Mouse (Mus musculus) myocyte (in vitro differentiated cells): ENCODE measurements around the gene Sipa1l1.

ENCODE experiments used
- E2F4 ChIP-seq: IDR thresholded peaks from one replicate; pipeline ENCODE4 v1.6.1; 2011; ENCODE audit warnings: mild to moderate bottlenecking, control low read depth, moderate library complexity; ENCODE audit not compliant: insufficient read depth
- MAX ChIP-seq: IDR thresholded peaks from one replicate; pipeline ENCODE4 v1.6.1; 2011; ENCODE audit warnings: low read depth, mild to moderate bottlenecking, control low read depth
- MYOD1 ChIP-seq, 3 experiments: IDR thresholded peaks; one replicate each; pipeline ENCODE4 v1.6.1; 2011; ENCODE audit warnings: control low read depth in 2 of 3, low read depth in 2 of 3, mild to moderate bottlenecking in 2 of 3, moderate library complexity in 1 of 3; ENCODE audit not compliant: insufficient read length in 2 of 3, control insufficient read depth in 1 of 3
- POLR2A ChIP-seq: IDR thresholded peaks from one replicate; pipeline ENCODE4 v1.6.1; 2011; ENCODE audit warnings: low read depth, mild to moderate bottlenecking, control low read depth, moderate library complexity; ENCODE audit not compliant: insufficient read length
- POLR2AphosphoS2 ChIP-seq: IDR thresholded peaks from one replicate; pipeline ENCODE4 v1.6.1; 2011; ENCODE audit warnings: low read depth, control low read depth; ENCODE audit not compliant: insufficient read length
- REST ChIP-seq: IDR thresholded peaks from one replicate; pipeline ENCODE4 v1.6.1; 2011; ENCODE audit warnings: mild to moderate bottlenecking, control low read depth, moderate library complexity; ENCODE audit not compliant: insufficient read depth, insufficient read length
- TCF12 ChIP-seq: IDR thresholded peaks from one replicate; pipeline ENCODE4 v1.6.1; 2011; ENCODE audit warnings: mild to moderate bottlenecking, control low read depth; ENCODE audit not compliant: poor library complexity, insufficient read depth, severe bottlenecking
- USF1 ChIP-seq: IDR thresholded peaks from one replicate; pipeline ENCODE4 v1.6.1; 2011; ENCODE audit warnings: low read depth, mild to moderate bottlenecking, control low read depth, moderate library complexity

DNA sequence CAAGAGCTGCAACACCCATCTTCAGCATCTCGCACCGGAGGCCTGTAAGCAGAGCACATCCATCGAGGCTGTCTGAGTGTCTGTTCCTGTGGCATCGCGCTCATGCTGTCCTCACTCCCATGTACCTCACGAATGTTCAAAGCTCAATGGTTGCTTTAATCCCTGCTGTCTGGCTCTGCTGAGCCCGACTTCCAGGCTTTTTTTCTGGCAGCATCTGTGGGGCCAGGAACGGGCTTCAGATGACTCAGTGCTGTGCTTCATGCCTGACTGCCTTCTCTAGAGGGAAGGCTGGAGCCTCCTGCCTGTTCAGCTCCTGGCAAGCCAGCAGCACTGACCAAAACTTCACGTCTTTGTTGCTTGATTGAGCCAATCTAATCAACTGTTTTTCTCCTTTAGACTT is 228.6 kb downstream of the Sipa1l1 start:
- TF ChIP-seq E2F4 (no peak), POLR2AphosphoS2 (no peak), POLR2A (no peak), USF1 (no peak), TCF12 (no peak), REST (no peak), MAX (no peak), MYOD1 (IDR thresholded peaks at IDR 0.05; ENCODE audit: control insufficient read depth in 1 of 3, insufficient read length in 2 of 3, low read depth in 2 of 3) (no peak)
